Mouse (Mus musculus): ENCODE measurements around the gene Ppp3ca. TPM values are rescaled to one million over a fixed set of nuclear protein-coding genes. Genes with fewer than 3 reads are reported as not detected.

The Ppp3ca gene
- total and polyA plus RNA-seq, 3 experiments, result 63.4 to 143 (median 130) TPM

DNA sequence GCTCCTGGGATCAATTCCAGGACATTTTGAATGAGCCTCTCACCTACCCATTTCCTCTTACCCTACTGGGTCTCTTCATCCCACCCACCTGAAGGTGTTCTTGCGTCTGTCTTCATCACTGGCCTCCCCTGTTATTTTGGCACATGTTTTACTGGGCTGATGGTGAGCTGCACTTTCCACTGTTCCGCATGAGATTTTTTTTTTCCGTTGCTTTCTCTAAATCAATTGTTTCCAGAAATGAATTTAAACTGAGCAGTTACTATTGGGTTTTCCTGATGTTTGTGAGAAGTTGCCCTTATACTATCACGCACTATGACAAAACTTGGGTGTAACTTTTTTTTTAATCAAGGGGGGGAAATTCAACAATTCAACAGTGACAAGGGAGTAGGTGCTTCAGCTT is 106.6 kb downstream of the Ppp3ca start (continued):
- TF ChIP-seq RAD21 (IDR thresholded peaks at IDR 0.05; ENCODE audit: low read depth, low read length), result no peak
- TF ChIP-seq CHD2 (IDR thresholded peaks at IDR 0.05; ENCODE audit: low read length), result no peak; the same call in 1 of the 2 replicates
- peak; percentile 70 for TF ChIP-seq MAX (IDR thresholded peaks at IDR 0.05; ENCODE audit: low read length)
- no peak; the same call in 1 of the 2 replicates for TF ChIP-seq MEF2A (IDR thresholded peaks at IDR 0.05; ENCODE audit: borderline replicate concordance, low read depth, low read length)
- no peak for TF ChIP-seq ZKSCAN1 (IDR thresholded peaks at IDR 0.05; ENCODE audit: borderline replicate concordance, low read depth, low read length)
- TF ChIP-seq NELFE (IDR thresholded peaks at IDR 0.05; ENCODE audit: low read depth, low read length), result no peak
- TF ChIP-seq ZC3H11A (IDR thresholded peaks at IDR 0.05; ENCODE audit: low read depth, low read length), result no peak
- no peak for TF ChIP-seq CHD1 (IDR thresholded peaks at IDR 0.05; ENCODE audit: low read depth, low read length)
- TF ChIP-seq POLR2AphosphoS2 (IDR thresholded peaks at IDR 0.05; ENCODE audit: low read depth, low read length), result no peak
- no peak for TF ChIP-seq PAX5 (IDR thresholded peaks at IDR 0.05; ENCODE audit: low read length)
- no peak for TF ChIP-seq TBP (conservative IDR thresholded peaks at IDR 0.05; ENCODE audit: low read depth, low read length)
- TF ChIP-seq RCOR1 (conservative IDR thresholded peaks at IDR 0.05; ENCODE audit: low read depth, low read length), result no peak
- peak; percentile 84 for TF ChIP-seq ZNF384 (IDR thresholded peaks at IDR 0.05; ENCODE audit: low read depth, low read length)

DNA sequence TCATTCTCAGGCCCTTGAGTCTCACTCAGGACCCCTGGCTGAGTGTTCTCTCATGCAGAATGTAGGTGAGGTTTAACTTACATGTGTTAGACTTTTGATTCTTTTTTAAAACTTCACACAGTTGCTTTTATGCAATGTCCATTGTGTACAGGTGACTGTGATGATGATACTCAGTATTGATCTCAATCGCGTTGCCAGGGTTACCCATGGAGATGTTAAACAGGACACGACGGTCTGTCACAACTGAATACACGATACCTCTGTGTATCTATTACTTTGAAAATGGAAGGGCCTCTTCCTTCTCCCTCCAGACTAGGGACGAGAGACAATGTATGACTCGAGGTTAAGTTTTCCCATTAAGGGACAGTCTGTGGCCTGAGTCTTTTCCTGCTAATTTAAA is 107.5 kb downstream of the Ppp3ca start:
- dilution Hi-C loops (cut with MboI; ENCODE audit: extremely low pct_ligation_motif_present, extremely low pct_unique_long_range_greater_than_20kb, low sequenced_read_pairs), result no loop called here
- in situ Hi-C loops (cut with MboI; ENCODE audit: low pct_ligation_motif_present, low pct_unique_long_range_greater_than_20kb, low sequenced_read_pairs), result no loop called here

More for the DNA sequence above, 107.5 kb downstream of the Ppp3ca start:
- Histone ChIP-seq H3K36me3 (replicated peaks in 1 of 2; ENCODE audit: control insufficient read depth in 1 of 2, insufficient read depth in 1 of 2, low read length in 1 of 2) (peaks cover 0 to 13% of the 10 kb centered on the region in 2 experiments), H3K27ac (ENCODE audit: insufficient read depth, low read depth) (no peak overlapping the region), H3K9me3 (replicated peaks; ENCODE audit: low read length) (no peaks in the 10 kb centered on the region), H3K4me1 (ENCODE audit: control insufficient read depth in 1 of 2, insufficient read depth in 2 of 2) (peaks cover 9 to 43% of the 10 kb centered on the region in 2 experiments), H3K79me2 (replicated peaks; ENCODE audit: control insufficient read depth, extremely low read depth, insufficient read depth, poor library complexity, severe bottlenecking) (peaks cover 22% of the 10 kb centered on the region), H3K9ac (ENCODE audit: insufficient read depth, low read depth) (no peak overlapping the region), H3K4me2 (ENCODE audit: insufficient read depth, low read depth, poor library complexity, severe bottlenecking) (peak overlapping the region; percentile 70), H3K27me3 (replicated peaks) (no peaks in the 10 kb centered on the region), H3K4me3 (replicated peaks in 1 of 3; ENCODE audit: low read depth in 2 of 3, low read length in 2 of 3, poor library complexity in 1 of 3) (peak overlapping the region in 1 of 3 experiments; percentile 17)
- TF ChIP-seq ELF1 (IDR thresholded peaks at IDR 0.05; ENCODE audit: low read depth, low read length) (no peak), NRF1 (IDR thresholded peaks at IDR 0.05; ENCODE audit: low read depth, low read length) (no peak), PAX5 (IDR thresholded peaks at IDR 0.05; ENCODE audit: low read length) (no peak), ETS1 (conservative IDR thresholded peaks at IDR 0.05; ENCODE audit: low read depth, low read length) (no peak), E2F4 (IDR thresholded peaks at IDR 0.05; ENCODE audit: insufficient replicate concordance, low read depth, low read length) (no peak), GABPA (IDR thresholded peaks at IDR 0.05; ENCODE audit: insufficient replicate concordance, low read depth, low read length) (no peak), POLR2A (IDR thresholded peaks at IDR 0.05; ENCODE audit: low read depth, low read length) (no peak), UBTF (IDR thresholded peaks at IDR 0.05; ENCODE audit: low read depth, low read length) (no peak), NELFE (IDR thresholded peaks at IDR 0.05; ENCODE audit: low read depth, low read length) (no peak), ZKSCAN1 (IDR thresholded peaks at IDR 0.05; ENCODE audit: borderline replicate concordance, low read depth, low read length) (no peak), TBP (conservative IDR thresholded peaks at IDR 0.05; ENCODE audit: low read depth, low read length) (no peak), SIN3A (IDR thresholded peaks at IDR 0.05; ENCODE audit: low read length) (no peak), MXI1 (IDR thresholded peaks at IDR 0.05; ENCODE audit: low read depth, low read length) (no peak), CTCF (conservative IDR thresholded peaks at IDR 0.05 in 1 of 2, IDR thresholded peaks at IDR 0.05 in 1 of 2; ENCODE audit: low read depth in 2 of 2, low read length in 2 of 2) (no peak), HCFC1 (IDR thresholded peaks at IDR 0.05; ENCODE audit: low read depth, low read length) (no peak), CHD1 (IDR thresholded peaks at IDR 0.05; ENCODE audit: low read depth, low read length) (no peak), KAT2A (IDR thresholded peaks at IDR 0.05; ENCODE audit: insufficient replicate concordance, low read length) (no peak), MAX (IDR thresholded peaks at IDR 0.05; ENCODE audit: low read length) (no peak)
- DNase-seq (ENCODE audit: extremely low read depth), result peak; percentile 54

Data from CH12.LX (cell line).